Mouse (Mus musculus) ES-Bruce4 (cell line): Measurements from ENCODE around the gene Pemt.

Experiments
- CTCF ChIP-seq: IDR thresholded peaks from one replicate; pipeline ENCODE4 v1.8.1; 2011; ENCODE audit warnings: low read depth, low read length
- POLR2A ChIP-seq: IDR thresholded peaks from one replicate; pipeline ENCODE4 v1.8.1; 2011; ENCODE audit warnings: low read length; ENCODE audit not compliant: insufficient read depth

DNA sequence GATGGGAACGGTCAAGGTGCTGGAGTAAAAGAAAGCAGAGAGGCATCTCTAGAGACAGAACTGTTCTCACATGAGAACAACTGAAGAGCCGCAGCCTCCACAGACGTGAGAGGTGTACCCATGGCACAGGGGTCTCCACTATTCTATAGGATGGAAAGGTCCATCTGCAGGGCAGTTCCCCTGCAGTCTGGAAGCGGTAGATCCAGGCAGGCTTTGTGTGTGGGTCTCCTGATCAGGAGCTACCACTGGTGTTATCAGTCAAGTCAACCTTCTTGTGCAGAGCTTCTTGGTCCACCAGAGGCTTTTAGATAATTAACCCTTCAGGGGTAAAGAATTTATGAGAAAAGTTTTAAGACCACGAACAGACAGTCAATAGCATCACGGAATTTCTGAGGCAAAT is 10.2 kb upstream of the Pemt start:
- no peak for TF ChIP-seq POLR2A
- TF ChIP-seq CTCF = no peak
